Mouse (Mus musculus): ENCODE results near the gene Lamtor4. TPM values are rescaled to one million over a fixed set of nuclear protein-coding genes. Genes with fewer than 3 reads are reported as not detected.
A peak's percentile ranks its signal among the peaks of the same experiment; 100 is the strongest.

Gene Lamtor4
- total RNA-seq, 1 experiment, result 87.2 TPM

GRCm38 (mm10) chr5:138228026-138228425 is 27.3 kb upstream of the Lamtor4 start:
- no peak overlapping the region for H3K27ac ChIP-seq (ENCODE audit: insufficient read depth, low read depth, low read length, poor library complexity, severe bottlenecking)
- no peaks in the 10 kb centered on the region for H3K9me3 ChIP-seq (ENCODE audit: control insufficient read depth, insufficient read depth, low read depth, low read length)
- TF ChIP-seq CHD2 (IDR thresholded peaks at IDR 0.05; ENCODE audit: low read depth, low read length) (no peak), ZC3H11A (IDR thresholded peaks at IDR 0.05; ENCODE audit: borderline replicate concordance, low read depth, low read length) (no peak), HCFC1 (IDR thresholded peaks at IDR 0.05; ENCODE audit: borderline replicate concordance, insufficient read depth, low read length) (no peak), ZNF384 (IDR thresholded peaks at IDR 0.05; ENCODE audit: low read depth, low read length) (no peak), MAFK (IDR thresholded peaks at IDR 0.05; ENCODE audit: insufficient read depth, low read depth, low read length) (no peak)
- no peaks in the 10 kb centered on the region for H3K4me1 ChIP-seq (ENCODE audit: control insufficient read depth in 2 of 2, insufficient read depth in 2 of 2, low read length in 2 of 2, poor library complexity in 1 of 2)
- no peak overlapping the region for H3K9ac ChIP-seq (ENCODE audit: insufficient read depth, low read depth, low read length, poor library complexity, severe bottlenecking)
- in situ Hi-C loops (cut with MboI; ENCODE audit: low sequenced_read_pairs in 2 of 2, unreplicated experiment in 2 of 2), result no loop called here
- H3K4me3 ChIP-seq (ENCODE audit: insufficient read depth in 1 of 2, low read depth in 1 of 2, low read length in 2 of 2, poor library complexity in 1 of 2, severe bottlenecking in 1 of 2), result no peak overlapping the region
- DNase-seq (ENCODE audit: low read depth, low spot score), result peak; percentile 60
- H3K36me3 ChIP-seq (ENCODE audit: control insufficient read depth, insufficient read depth, low read length, poor library complexity, severe bottlenecking), result no peaks in the 10 kb centered on the region

GRCm38 (mm10) chr5:138229511-138229910 is 25.8 kb upstream of the Lamtor4 start:
- H3K4me1 ChIP-seq (ENCODE audit: control insufficient read depth in 2 of 2, insufficient read depth in 2 of 2, low read length in 2 of 2, poor library complexity in 1 of 2), result no peaks in the 10 kb centered on the region
- no peak overlapping the region for H3K27ac ChIP-seq (ENCODE audit: insufficient read depth, low read depth, low read length, poor library complexity, severe bottlenecking)
- H3K9me3 ChIP-seq (ENCODE audit: control insufficient read depth, insufficient read depth, low read depth, low read length), result no peaks in the 10 kb centered on the region
- no peak for DNase-seq (ENCODE audit: low read depth, low spot score)
- in situ Hi-C loops (cut with MboI; ENCODE audit: low sequenced_read_pairs in 2 of 2, unreplicated experiment in 2 of 2), result no loop called here
- TF ChIP-seq HCFC1 (IDR thresholded peaks at IDR 0.05; ENCODE audit: borderline replicate concordance, insufficient read depth, low read length), result no peak
- no peak for TF ChIP-seq ZNF384 (IDR thresholded peaks at IDR 0.05; ENCODE audit: low read depth, low read length)
- no peak for TF ChIP-seq MAFK (IDR thresholded peaks at IDR 0.05; ENCODE audit: insufficient read depth, low read depth, low read length)
- no peak for TF ChIP-seq ZC3H11A (IDR thresholded peaks at IDR 0.05; ENCODE audit: borderline replicate concordance, low read depth, low read length)
- no peak for TF ChIP-seq CHD2 (IDR thresholded peaks at IDR 0.05; ENCODE audit: low read depth, low read length)
- H3K9ac ChIP-seq (ENCODE audit: insufficient read depth, low read depth, low read length, poor library complexity, severe bottlenecking), result no peak overlapping the region
- no peak overlapping the region for H3K4me3 ChIP-seq (ENCODE audit: insufficient read depth in 1 of 2, low read depth in 1 of 2, low read length in 2 of 2, poor library complexity in 1 of 2, severe bottlenecking in 1 of 2)
- H3K36me3 ChIP-seq (ENCODE audit: control insufficient read depth, insufficient read depth, low read length, poor library complexity, severe bottlenecking), result no peaks in the 10 kb centered on the region

- no peaks in the 10 kb centered on the region for H3K9me3 ChIP-seq (ENCODE audit: control insufficient read depth, insufficient read depth, low read depth, low read length)
- no peak overlapping the region for H3K27ac ChIP-seq (ENCODE audit: insufficient read depth, low read depth, low read length, poor library complexity, severe bottlenecking)
- in situ Hi-C loops (cut with MboI; ENCODE audit: low sequenced_read_pairs in 2 of 2, unreplicated experiment in 2 of 2), result no loop called here
- no peaks in the 10 kb centered on the region for H3K36me3 ChIP-seq (ENCODE audit: control insufficient read depth, insufficient read depth, low read length, poor library complexity, severe bottlenecking)
- H3K4me3 ChIP-seq (ENCODE audit: insufficient read depth in 1 of 2, low read depth in 1 of 2, low read length in 2 of 2, poor library complexity in 1 of 2, severe bottlenecking in 1 of 2), result no peak overlapping the region
- no peak for DNase-seq (ENCODE audit: low read depth, low spot score)
- no peak overlapping the region for H3K9ac ChIP-seq (ENCODE audit: insufficient read depth, low read depth, low read length, poor library complexity, severe bottlenecking)
- no peaks in the 10 kb centered on the region for H3K4me1 ChIP-seq (ENCODE audit: control insufficient read depth in 2 of 2, insufficient read depth in 2 of 2, low read length in 2 of 2, poor library complexity in 1 of 2)
- no peak for TF ChIP-seq MAFK (IDR thresholded peaks at IDR 0.05; ENCODE audit: insufficient read depth, low read depth, low read length)
- TF ChIP-seq ZNF384 (IDR thresholded peaks at IDR 0.05; ENCODE audit: low read depth, low read length), result no peak
- no peak for TF ChIP-seq HCFC1 (IDR thresholded peaks at IDR 0.05; ENCODE audit: borderline replicate concordance, insufficient read depth, low read length)
Measured at GRCm38 (mm10) chr5:138233778-138234177, 21.5 kb upstream of the Lamtor4 start.

GRCm38 (mm10) chr5:138234224-138234623 is 21.1 kb upstream of the Lamtor4 start:
- H3K4me1 ChIP-seq (ENCODE audit: control insufficient read depth in 2 of 2, insufficient read depth in 2 of 2, low read length in 2 of 2, poor library complexity in 1 of 2), result no peaks in the 10 kb centered on the region
- H3K27ac ChIP-seq (ENCODE audit: insufficient read depth, low read depth, low read length, poor library complexity, severe bottlenecking), result no peak overlapping the region
- H3K9ac ChIP-seq (ENCODE audit: insufficient read depth, low read depth, low read length, poor library complexity, severe bottlenecking), result no peak overlapping the region
- no peak for DNase-seq (ENCODE audit: low read depth, low spot score)
- H3K9me3 ChIP-seq (ENCODE audit: control insufficient read depth, insufficient read depth, low read depth, low read length), result no peaks in the 10 kb centered on the region
- no peaks in the 10 kb centered on the region for H3K36me3 ChIP-seq (ENCODE audit: control insufficient read depth, insufficient read depth, low read length, poor library complexity, severe bottlenecking)
- TF ChIP-seq ZC3H11A (IDR thresholded peaks at IDR 0.05; ENCODE audit: borderline replicate concordance, low read depth, low read length), result no peak
- TF ChIP-seq MAFK (IDR thresholded peaks at IDR 0.05; ENCODE audit: insufficient read depth, low read depth, low read length), result no peak
- TF ChIP-seq HCFC1 (IDR thresholded peaks at IDR 0.05; ENCODE audit: borderline replicate concordance, insufficient read depth, low read length), result no peak
- no peak for TF ChIP-seq ZNF384 (IDR thresholded peaks at IDR 0.05; ENCODE audit: low read depth, low read length)
- TF ChIP-seq CHD2 (IDR thresholded peaks at IDR 0.05; ENCODE audit: low read depth, low read length), result no peak
- in situ Hi-C loops (cut with MboI; ENCODE audit: low sequenced_read_pairs in 2 of 2, unreplicated experiment in 2 of 2), result no loop called here
- H3K4me3 ChIP-seq (ENCODE audit: insufficient read depth in 1 of 2, low read depth in 1 of 2, low read length in 2 of 2, poor library complexity in 1 of 2, severe bottlenecking in 1 of 2), result no peak overlapping the region

- Histone ChIP-seq H3K4me1 (ENCODE audit: control insufficient read depth in 2 of 2, insufficient read depth in 2 of 2, low read length in 2 of 2, poor library complexity in 1 of 2) (no peaks in the 10 kb centered on the region), H3K36me3 (ENCODE audit: control insufficient read depth, insufficient read depth, low read length, poor library complexity, severe bottlenecking) (no peaks in the 10 kb centered on the region), H3K9me3 (ENCODE audit: control insufficient read depth, insufficient read depth, low read depth, low read length) (no peaks in the 10 kb centered on the region), H3K9ac (ENCODE audit: insufficient read depth, low read depth, low read length, poor library complexity, severe bottlenecking) (no peak overlapping the region), H3K27ac (ENCODE audit: insufficient read depth, low read depth, low read length, poor library complexity, severe bottlenecking) (no peak overlapping the region), H3K4me3 (ENCODE audit: insufficient read depth in 1 of 2, low read depth in 1 of 2, low read length in 2 of 2, poor library complexity in 1 of 2, severe bottlenecking in 1 of 2) (no peak overlapping the region)
- DNase-seq (ENCODE audit: low read depth, low spot score), result no peak
- TF ChIP-seq ZC3H11A (IDR thresholded peaks at IDR 0.05; ENCODE audit: borderline replicate concordance, low read depth, low read length) (no peak), MAFK (IDR thresholded peaks at IDR 0.05; ENCODE audit: insufficient read depth, low read depth, low read length) (no peak), HCFC1 (IDR thresholded peaks at IDR 0.05; ENCODE audit: borderline replicate concordance, insufficient read depth, low read length) (no peak), CHD2 (IDR thresholded peaks at IDR 0.05; ENCODE audit: low read depth, low read length) (no peak), ZNF384 (IDR thresholded peaks at IDR 0.05; ENCODE audit: low read depth, low read length) (no peak)
- in situ Hi-C loops (cut with MboI; ENCODE audit: low sequenced_read_pairs in 2 of 2, unreplicated experiment in 2 of 2), result no loop called here
Measured at GRCm38 (mm10) chr5:138241511-138241910, 13.8 kb upstream of the Lamtor4 start.
